Mouse (Mus musculus) erythroblast, embryonic 14.5 days (primary cell): ENCODE results near the gene Gm4756.

Experiments used
- GATA1 ChIP-seq: IDR thresholded peaks from 2 replicates; pipeline ENCODE4 v1.6.1; 2012; ENCODE audit warnings: low read length, inconsistent platforms, mixed read lengths
- TAL1 ChIP-seq: IDR thresholded peaks from 3 replicates; pipeline ENCODE4 v1.6.1; 2012; ENCODE audit warnings: low read length, inconsistent platforms, mixed read lengths

- no peak for TF ChIP-seq GATA1
- TF ChIP-seq TAL1 = no peak
Observed at GRCm38 (mm10) chr12:72681919-72682318, 32.5 kb upstream of the Gm4756 start.
